In the genomic region with DNA sequence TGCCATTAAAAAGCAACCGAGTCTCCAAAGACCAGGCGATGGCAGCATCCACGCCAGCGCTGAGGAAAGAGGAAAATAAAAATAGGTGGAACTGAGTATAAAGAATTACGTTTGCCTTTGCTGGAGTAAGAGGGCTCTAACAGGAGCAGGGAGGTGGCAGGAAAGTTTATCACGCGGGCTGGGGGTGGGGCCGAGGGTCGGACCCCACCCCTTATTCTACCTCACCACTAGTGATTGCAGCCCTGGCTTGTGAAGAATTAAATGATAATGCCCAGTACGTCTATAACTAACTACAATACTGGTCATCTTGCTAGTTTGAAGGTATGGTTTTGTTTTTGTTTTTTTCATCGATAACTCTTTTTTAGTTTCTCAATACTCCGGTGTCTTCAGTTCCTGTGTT, we compare ENCODE assay signal across 8 mouse cellular contexts. TPM values are rescaled to one million over a fixed set of nuclear protein-coding genes. Genes with fewer than 3 reads are reported as not detected.
A peak's percentile ranks its signal among the peaks of the same experiment; 100 is the strongest.
DNase-seq lines count a peak whose midpoint lies in the region; ATAC-seq and TF ChIP-seq lines count a peak whose summit lies in the region.

No protein-coding gene starts in this region.

- TF ChIP-seq CTCF in lung, adult 2 months (IDR thresholded peaks at IDR 0.05; ENCODE audit: insufficient read depth, low read length), result no peak
- TF ChIP-seq CTCF in embryonic fibroblast, embryonic 13.5 days (IDR thresholded peaks at IDR 0.05; ENCODE audit: borderline replicate concordance, insufficient read depth, low read length), result no peak

- peaks cover 4% of the 10 kb centered on the region for H3K27me3 ChIP-seq in limb, embryonic 13.5 days
- no peaks in the 10 kb centered on the region; the same call in 1 of the 2 replicates for H3K27me3 ChIP-seq in neural tube, embryonic 14.5 days (ENCODE audit: control insufficient read depth, insufficient read depth, low read length)

- no peak for ATAC-seq in limb, embryonic 13.5 days (ENCODE audit: low FRiP score, low read depth)
- ATAC-seq in neural tube, embryonic 14.5 days (ENCODE audit: low read depth), result no peak

- peak overlapping the region; percentile 71 for H3K4me2 ChIP-seq in limb, embryonic 13.5 days (replicated peaks)
- peak overlapping the region; percentile 88 for H3K4me2 ChIP-seq in neural tube, embryonic 14.5 days (ENCODE audit: low read depth, low read length)

- DNase-seq in lung, adult 2 months, result no peak
- no peak for DNase-seq in lung, postnatal 25 days (ENCODE audit: low spot score)
- no peak for DNase-seq in layer of hippocampus, adult 18-20 months (ENCODE audit: low spot score in 2 of 2)
- no peak for DNase-seq in cerebellum, adult 11-12 months
- no peak for DNase-seq in spleen, postnatal 4 days (ENCODE audit: low spot score in 2 of 2)

- peak overlapping the region; percentile 81 for H3K9ac ChIP-seq in limb, embryonic 13.5 days
- peak overlapping the region; percentile 68 for H3K9ac ChIP-seq in neural tube, embryonic 14.5 days (replicated peaks; ENCODE audit: low read depth, low read length)

- WGBS in lung, adult 2 months, result 10% methylated on average over 12 of the region's 12 CpGs
- WGBS in limb, embryonic 13.5 days, result 8% methylated on average over 12 of the region's 12 CpGs
- WGBS in neural tube, embryonic 14.5 days, result 12% methylated on average over 12 of the region's 12 CpGs

- no peaks in the 10 kb centered on the region for H3K36me3 ChIP-seq in limb, embryonic 13.5 days
- no peaks in the 10 kb centered on the region for H3K36me3 ChIP-seq in neural tube, embryonic 14.5 days (ENCODE audit: control insufficient read depth, insufficient read depth, low read length)

- TF ChIP-seq POLR2A in lung, adult 2 months (IDR thresholded peaks at IDR 0.05; ENCODE audit: borderline replicate concordance, extremely low read depth, low read depth, low read length), result no peak
- TF ChIP-seq POLR2A in embryonic fibroblast, embryonic 13.5 days (IDR thresholded peaks at IDR 0.05; ENCODE audit: low read depth, low read length), result no peak

- H3K4me3 ChIP-seq in lung, adult 2 months (replicated peaks; ENCODE audit: extremely low read depth, low read depth, low read length), result peak overlapping the region; percentile 92
- H3K4me3 ChIP-seq in embryonic fibroblast, embryonic 13.5 days (ENCODE audit: insufficient read depth, low read length), result peak overlapping the region; percentile 74
- H3K4me3 ChIP-seq in limb, embryonic 13.5 days, result peak overlapping the region; percentile 72
- peak overlapping the region; percentile 58 for H3K4me3 ChIP-seq in neural tube, embryonic 14.5 days (ENCODE audit: low read depth, low read length)

- H3K9me3 ChIP-seq in limb, embryonic 13.5 days, result no peaks in the 10 kb centered on the region
- no peaks in the 10 kb centered on the region for H3K9me3 ChIP-seq in neural tube, embryonic 14.5 days (ENCODE audit: control insufficient read depth, low read length)

- H3K4me1 ChIP-seq in lung, adult 2 months (ENCODE audit: control insufficient read depth, insufficient read depth, low read length), result peaks cover 7% of the 10 kb centered on the region
- peaks cover 5% of the 10 kb centered on the region; the same call in 1 of the 2 replicates for H3K4me1 ChIP-seq in embryonic fibroblast, embryonic 13.5 days (ENCODE audit: control insufficient read depth, insufficient read depth, low read length)
- H3K4me1 ChIP-seq in limb, embryonic 13.5 days, result peaks cover 29% of the 10 kb centered on the region
- peaks cover 21% of the 10 kb centered on the region for H3K4me1 ChIP-seq in neural tube, embryonic 14.5 days (ENCODE audit: control insufficient read depth, insufficient read depth, low read length)

- peak overlapping the region; percentile 5; the same call in 1 of the 2 replicates for H3K27ac ChIP-seq in embryonic fibroblast, embryonic 13.5 days (ENCODE audit: insufficient read depth, low read length)
- H3K27ac ChIP-seq in limb, embryonic 13.5 days, result no peak overlapping the region
- no peak overlapping the region for H3K27ac ChIP-seq in neural tube, embryonic 14.5 days (ENCODE audit: low read depth, low read length)

RNA-seq across cellular contexts. Expression of a gene that starts 3.4 kb away (rescaled TPM):
- polyA plus RNA-seq in lung, adult 2 months (2012; rRNA removed), result 29.0 and 38.6 TPM in 2 replicates
- 22.5 and 27.4 TPM in 2 replicates for polyA plus RNA-seq in embryonic fibroblast, embryonic 13.5 days (2011; ENCODE audit: insufficient read length, low read depth, missing spikeins)
- 6.1 and 7.6 TPM in 2 replicates for polyA plus RNA-seq in limb, embryonic 13.5 days (2015; fragmentation: Nextera tagmentation; extraction: Ambion mirVana)
- polyA plus RNA-seq in neural tube, embryonic 14.5 days (2014; fragmentation: Nextera tagmentation; extraction: Ambion mirVana), result 4.2 and 4.7 TPM in 2 replicates
- 1 to 10 TPM; 6.8 to 7.1 TPM for total RNA-seq in layer of hippocampus, adult 18-20 months (2021)

RNA-seq across cellular contexts. Expression of a gene that starts 13.0 kb away (rescaled TPM):
- polyA plus RNA-seq in lung, adult 2 months (2012; rRNA removed), result 34.5 and 48.0 TPM in 2 replicates
- polyA plus RNA-seq in embryonic fibroblast, embryonic 13.5 days (2011; ENCODE audit: insufficient read length, low read depth, missing spikeins), result 130 and 161 TPM in 2 replicates
- 129 and 136 TPM in 2 replicates for polyA plus RNA-seq in limb, embryonic 13.5 days (2015; fragmentation: Nextera tagmentation; extraction: Ambion mirVana)
- polyA plus RNA-seq in neural tube, embryonic 14.5 days (2014; fragmentation: Nextera tagmentation; extraction: Ambion mirVana), result 126 and 137 TPM in 2 replicates
- 10 to 100 TPM; 90.4 to 93.2 TPM for total RNA-seq in layer of hippocampus, adult 18-20 months (2021)
